Mouse (Mus musculus): ENCODE results near the gene Bahcc1. TPM values are rescaled to one million over a fixed set of nuclear protein-coding genes. Genes with fewer than 3 reads are reported as not detected.
A peak's percentile ranks its signal among the peaks of the same experiment; 100 is the strongest.

Bahcc1 gene
- total and polyA plus RNA-seq, 3 experiments: 0.04 TPM; not detected in 2

GRCm38 (mm10) chr11:120252398-120252797 is 19.7 kb downstream of the Bahcc1 start:
- dilution Hi-C loops (cut with MboI; ENCODE audit: extremely low pct_ligation_motif_present, extremely low pct_unique_long_range_greater_than_20kb, low sequenced_read_pairs): no loop called here
- no peak overlapping the region for H3K4me3 ChIP-seq (replicated peaks in 1 of 3; ENCODE audit: low read depth in 2 of 3, low read length in 2 of 3, poor library complexity in 1 of 3)
- no peaks in the 10 kb centered on the region for H3K79me2 ChIP-seq (replicated peaks; ENCODE audit: control insufficient read depth, extremely low read depth, insufficient read depth, poor library complexity, severe bottlenecking)
- H3K36me3 ChIP-seq (replicated peaks in 1 of 2; ENCODE audit: control insufficient read depth in 1 of 2, insufficient read depth in 1 of 2, low read length in 1 of 2): no peaks in the 10 kb centered on the region
- H3K4me2 ChIP-seq (ENCODE audit: insufficient read depth, low read depth, poor library complexity, severe bottlenecking): no peak overlapping the region
- no peak overlapping the region for H3K9ac ChIP-seq (ENCODE audit: insufficient read depth, low read depth)
- DNase-seq (ENCODE audit: extremely low read depth): no peak
- no peak overlapping the region for H3K27ac ChIP-seq (ENCODE audit: insufficient read depth, low read depth)
- peaks cover 86% of the 10 kb centered on the region for H3K27me3 ChIP-seq (replicated peaks)
- peaks cover 10 to 15% of the 10 kb centered on the region in 2 experiments for H3K4me1 ChIP-seq (ENCODE audit: control insufficient read depth in 1 of 2, insufficient read depth in 2 of 2)
- in situ Hi-C loops (cut with MboI; ENCODE audit: low pct_ligation_motif_present, low pct_unique_long_range_greater_than_20kb, low sequenced_read_pairs): no loop called here
- TF ChIP-seq POLR2A (IDR thresholded peaks at IDR 0.05; ENCODE audit: low read depth, low read length): no peak
- no peak for TF ChIP-seq MAZ (IDR thresholded peaks at IDR 0.05; ENCODE audit: low read depth, low read length)
- no peak for TF ChIP-seq EP300 (IDR thresholded peaks at IDR 0.05; ENCODE audit: low read length)
- TF ChIP-seq ELF1 (IDR thresholded peaks at IDR 0.05; ENCODE audit: low read depth, low read length): no peak
- no peak for TF ChIP-seq ZC3H11A (IDR thresholded peaks at IDR 0.05; ENCODE audit: low read depth, low read length)
- peak in 1 of 2 experiments; percentile 1; a peak in 1 of 4 replicates for TF ChIP-seq CTCF (conservative IDR thresholded peaks at IDR 0.05 in 1 of 2, IDR thresholded peaks at IDR 0.05 in 1 of 2; ENCODE audit: low read depth in 2 of 2, low read length in 2 of 2)
- H3K9me3 ChIP-seq (replicated peaks; ENCODE audit: low read length): no peaks in the 10 kb centered on the region

- H3K9ac ChIP-seq (ENCODE audit: insufficient read depth, low read depth): no peak overlapping the region
- H3K9me3 ChIP-seq (replicated peaks; ENCODE audit: low read length): no peaks in the 10 kb centered on the region
- peaks cover 87% of the 10 kb centered on the region for H3K27me3 ChIP-seq (replicated peaks)
These were observed 20.3 kb downstream of the Bahcc1 start for GRCm38 (mm10) chr11:120252843-120253645.

GRCm38 (mm10) chr11:120253646-120254315 is 21.0 kb downstream of the Bahcc1 start:
- DNase-seq (ENCODE audit: extremely low read depth): no peak
- dilution Hi-C loops (cut with MboI; ENCODE audit: extremely low pct_ligation_motif_present, extremely low pct_unique_long_range_greater_than_20kb, low sequenced_read_pairs) (no loop called here), in situ Hi-C loops (cut with MboI; ENCODE audit: low pct_ligation_motif_present, low pct_unique_long_range_greater_than_20kb, low sequenced_read_pairs) (no loop called here)
- H3K36me3 ChIP-seq (replicated peaks in 1 of 2; ENCODE audit: control insufficient read depth in 1 of 2, insufficient read depth in 1 of 2, low read length in 1 of 2): no peaks in the 10 kb centered on the region
- no peak overlapping the region for H3K4me2 ChIP-seq (ENCODE audit: insufficient read depth, low read depth, poor library complexity, severe bottlenecking)
- no peak overlapping the region for H3K27ac ChIP-seq (ENCODE audit: insufficient read depth, low read depth)
- H3K27me3 ChIP-seq (replicated peaks): peaks cover 84% of the 10 kb centered on the region
- no peak overlapping the region for H3K9ac ChIP-seq (ENCODE audit: insufficient read depth, low read depth)
- 0 out of 4 replicates have a peak, but pooled peaks of 1 of the 2 experiments have one; percentile 2 for TF ChIP-seq CTCF (conservative IDR thresholded peaks at IDR 0.05 in 1 of 2, IDR thresholded peaks at IDR 0.05 in 1 of 2; ENCODE audit: low read depth in 2 of 2, low read length in 2 of 2)
- TF ChIP-seq TCF12 (IDR thresholded peaks at IDR 0.05; ENCODE audit: low read depth, low read length): no peak
- no peak for TF ChIP-seq IRF4 (IDR thresholded peaks at IDR 0.05; ENCODE audit: low read depth, low read length)
- no peak for TF ChIP-seq POLR2AphosphoS2 (IDR thresholded peaks at IDR 0.05; ENCODE audit: low read depth, low read length)
- TF ChIP-seq NRF1 (IDR thresholded peaks at IDR 0.05; ENCODE audit: low read depth, low read length): no peak
- peaks cover 16 to 24% of the 10 kb centered on the region in 2 experiments for H3K4me1 ChIP-seq (ENCODE audit: control insufficient read depth in 1 of 2, insufficient read depth in 2 of 2)
- no peaks in the 10 kb centered on the region for H3K9me3 ChIP-seq (replicated peaks; ENCODE audit: low read length)
- H3K4me3 ChIP-seq (replicated peaks in 1 of 3; ENCODE audit: low read depth in 2 of 3, low read length in 2 of 3, poor library complexity in 1 of 3): no peak overlapping the region
- H3K79me2 ChIP-seq (replicated peaks; ENCODE audit: control insufficient read depth, extremely low read depth, insufficient read depth, poor library complexity, severe bottlenecking): no peaks in the 10 kb centered on the region

More at GRCm38 (mm10) chr11:120252843-120253645, 20.3 kb downstream of the Bahcc1 start:
- dilution Hi-C loops (cut with MboI; ENCODE audit: extremely low pct_ligation_motif_present, extremely low pct_unique_long_range_greater_than_20kb, low sequenced_read_pairs): no loop called here
- H3K4me1 ChIP-seq (ENCODE audit: control insufficient read depth in 1 of 2, insufficient read depth in 2 of 2): peaks cover 15 to 16% of the 10 kb centered on the region in 2 experiments
- no peaks in the 10 kb centered on the region for H3K79me2 ChIP-seq (replicated peaks; ENCODE audit: control insufficient read depth, extremely low read depth, insufficient read depth, poor library complexity, severe bottlenecking)
- H3K36me3 ChIP-seq (replicated peaks in 1 of 2; ENCODE audit: control insufficient read depth in 1 of 2, insufficient read depth in 1 of 2, low read length in 1 of 2): no peaks in the 10 kb centered on the region
- TF ChIP-seq ZMIZ1 (IDR thresholded peaks at IDR 0.05; ENCODE audit: low read depth, low read length) (no peak), SIN3A (IDR thresholded peaks at IDR 0.05; ENCODE audit: low read length) (no peak), ZC3H11A (IDR thresholded peaks at IDR 0.05; ENCODE audit: low read depth, low read length) (no peak), PAX5 (IDR thresholded peaks at IDR 0.05; ENCODE audit: low read length) (no peak), SMC3 (IDR thresholded peaks at IDR 0.05; ENCODE audit: low read depth, low read length) (no peak), MAX (IDR thresholded peaks at IDR 0.05; ENCODE audit: low read length) (no peak), KAT2A (IDR thresholded peaks at IDR 0.05; ENCODE audit: insufficient replicate concordance, low read length) (no peak), POLR2AphosphoS2 (IDR thresholded peaks at IDR 0.05; ENCODE audit: low read depth, low read length) (no peak), ZNF384 (IDR thresholded peaks at IDR 0.05; ENCODE audit: low read depth, low read length) (no peak), USF2 (conservative IDR thresholded peaks at IDR 0.05; ENCODE audit: low read depth, low read length) (no peak)
- no peak overlapping the region for H3K4me3 ChIP-seq (replicated peaks in 1 of 3; ENCODE audit: low read depth in 2 of 3, low read length in 2 of 3, poor library complexity in 1 of 3)
- in situ Hi-C loops (cut with MboI; ENCODE audit: low pct_ligation_motif_present, low pct_unique_long_range_greater_than_20kb, low sequenced_read_pairs): no loop called here
- no peak overlapping the region for H3K4me2 ChIP-seq (ENCODE audit: insufficient read depth, low read depth, poor library complexity, severe bottlenecking)
- no peak overlapping the region for H3K27ac ChIP-seq (ENCODE audit: insufficient read depth, low read depth)
- DNase-seq (ENCODE audit: extremely low read depth): no peak
